Mouse (Mus musculus) mouse trophoblast stem cell (cell line): ENCODE data around the gene Foxp4.

Source experiments
- in situ Hi-C, 2 experiments: fragments of 300-500 bp; cut with MseI, MboI; formaldehyde crosslinking; loops; 2 replicates in 1 of 2; 3 replicates in 1 of 2; pipeline ENCODE4 v1.15.1; 2025

The Foxp4 gene

GRCm38 (mm10) chr17:47924383-47925339 lies at the start of gene Foxp4:
Gene Foxp4 (minus strand): TSS chr17:47924645.
- in situ Hi-C loops = no loop called here

- in situ Hi-C loops = no loop called here
These were observed 49.4 kb upstream of the Foxp4 start for GRCm38 (mm10) chr17:47973563-47974472.

GRCm38 (mm10) chr17:47965885-47966505 lies 41.5 kb upstream of the Foxp4 start:
- in situ Hi-C loops = no loop called here

DNA sequence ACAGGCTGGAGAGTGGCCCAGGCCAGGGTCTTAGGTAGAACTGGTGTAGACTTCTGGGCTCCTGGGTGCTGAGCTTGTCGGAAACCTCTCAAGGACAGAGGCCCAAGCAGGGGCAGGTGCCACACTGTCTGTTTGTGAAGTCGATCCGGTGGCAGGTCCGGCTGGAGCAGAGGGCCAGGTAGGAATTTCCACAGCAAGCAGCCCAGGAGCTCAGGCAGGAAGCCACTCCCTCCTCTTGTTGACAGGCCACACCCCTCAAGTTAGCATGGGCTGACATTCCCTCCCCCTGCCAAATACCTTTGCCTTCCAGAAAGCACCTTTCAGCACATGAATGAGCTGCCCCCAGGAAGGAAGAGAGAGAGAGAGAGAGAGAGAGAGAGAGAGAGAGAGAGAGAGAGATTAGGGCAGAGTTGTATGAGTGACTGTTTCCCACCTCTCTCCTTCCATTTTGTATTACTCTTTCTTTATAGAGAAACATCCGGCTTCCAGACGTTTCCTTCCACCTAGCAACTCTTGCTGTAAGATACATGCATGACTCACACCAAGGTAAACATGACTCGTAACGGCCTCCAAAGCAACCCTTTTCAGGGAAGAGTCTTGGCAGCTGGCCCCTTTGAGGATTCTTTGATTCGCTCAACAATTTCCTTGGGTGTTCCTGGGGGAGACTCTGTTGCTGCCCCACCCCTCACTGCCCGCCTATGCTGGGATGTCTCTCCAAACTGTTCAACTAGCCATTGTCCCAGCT lies 33.8 kb upstream of the Foxp4 start:
- in situ Hi-C loops = no loop called here

DNA sequence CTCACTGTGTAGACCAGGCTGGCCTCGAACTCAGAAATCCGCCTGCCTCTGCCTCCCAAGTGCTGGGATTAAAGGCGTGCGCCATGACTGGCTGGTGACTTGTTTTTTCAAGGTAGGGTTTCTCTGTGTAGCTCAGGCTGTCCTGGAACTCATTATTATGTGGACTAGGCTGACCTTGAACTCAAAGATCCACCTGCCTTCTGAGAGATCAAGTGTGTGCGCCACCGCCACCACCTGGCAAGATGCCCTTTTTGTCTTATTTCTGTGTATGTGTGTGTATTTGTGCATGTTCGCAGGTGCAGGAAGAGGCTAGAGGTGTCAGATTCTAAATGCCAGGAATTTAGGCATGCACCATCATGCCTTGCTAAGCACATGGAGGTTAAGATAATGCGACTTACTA lies 32.0 kb upstream of the Foxp4 start:
- in situ Hi-C loops = no loop called here

DNA sequence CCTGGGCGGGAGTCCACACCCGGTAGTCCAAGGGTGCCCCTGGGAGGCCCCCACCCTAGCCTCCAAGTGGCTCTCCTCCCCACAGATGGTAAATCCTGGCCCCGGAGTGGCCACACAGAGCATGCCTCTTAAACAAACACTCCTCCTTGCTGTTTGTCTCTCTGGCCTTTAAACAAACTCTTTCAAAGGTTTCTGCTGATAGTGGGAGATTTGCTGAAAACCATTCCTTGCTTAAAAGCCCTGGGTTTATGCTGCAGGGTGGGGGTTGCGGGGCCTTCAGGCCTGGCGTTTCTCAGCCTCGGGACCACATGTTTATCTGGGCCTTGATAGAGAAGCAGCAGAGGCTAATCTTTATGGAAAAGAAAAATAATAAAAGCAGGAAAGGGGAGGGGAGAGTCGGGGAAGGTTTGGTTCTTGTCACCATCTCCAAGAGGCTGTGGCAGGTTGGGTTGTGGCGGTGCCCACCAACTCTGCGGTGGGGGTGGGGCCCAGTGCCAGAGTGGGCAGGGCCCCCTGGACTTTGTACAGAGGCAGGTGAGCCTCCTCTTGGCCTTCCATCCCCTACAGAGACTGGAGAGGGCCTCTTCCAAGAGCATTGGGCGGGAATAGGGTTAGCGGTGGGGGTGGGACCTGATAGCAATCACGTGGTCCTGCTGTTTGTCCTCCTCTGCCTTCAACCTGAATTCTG lies 30.8 kb upstream of the Foxp4 start:
- in situ Hi-C loops = no loop called here

- in situ Hi-C loops = no loop called here
These were observed 28.8 kb upstream of the Foxp4 start for GRCm38 (mm10) chr17:47953231-47953630.

GRCm38 (mm10) chr17:47952368-47953081 lies 28.1 kb upstream of the Foxp4 start:
- in situ Hi-C loops = no loop called here

GRCm38 (mm10) chr17:47951452-47951851 lies 27.0 kb upstream of the Foxp4 start:
- in situ Hi-C loops = no loop called here

DNA sequence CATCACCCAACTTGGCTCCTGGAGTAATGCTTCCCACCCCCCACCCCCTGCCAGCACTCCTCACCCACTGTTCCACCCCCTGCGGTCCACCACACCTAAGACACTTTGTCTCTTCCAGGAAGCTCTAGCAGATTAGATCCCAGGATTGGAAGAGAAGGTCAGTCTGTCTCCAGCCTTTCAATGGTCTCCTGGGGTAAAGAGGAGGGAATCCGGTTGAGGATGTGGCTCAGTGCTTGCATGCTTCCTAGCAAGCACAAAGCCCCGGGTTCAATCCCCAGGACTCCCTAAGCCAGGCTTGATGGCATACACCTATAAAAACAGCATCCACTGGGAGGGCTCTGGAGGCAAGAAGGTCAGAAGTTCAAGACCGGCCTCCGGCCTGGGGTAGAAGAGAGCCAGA lies 26.4 kb upstream of the Foxp4 start:
- in situ Hi-C loops = no loop called here

GRCm38 (mm10) chr17:47949441-47949840 lies 25.0 kb upstream of the Foxp4 start:
- in situ Hi-C loops = no loop called here

DNA sequence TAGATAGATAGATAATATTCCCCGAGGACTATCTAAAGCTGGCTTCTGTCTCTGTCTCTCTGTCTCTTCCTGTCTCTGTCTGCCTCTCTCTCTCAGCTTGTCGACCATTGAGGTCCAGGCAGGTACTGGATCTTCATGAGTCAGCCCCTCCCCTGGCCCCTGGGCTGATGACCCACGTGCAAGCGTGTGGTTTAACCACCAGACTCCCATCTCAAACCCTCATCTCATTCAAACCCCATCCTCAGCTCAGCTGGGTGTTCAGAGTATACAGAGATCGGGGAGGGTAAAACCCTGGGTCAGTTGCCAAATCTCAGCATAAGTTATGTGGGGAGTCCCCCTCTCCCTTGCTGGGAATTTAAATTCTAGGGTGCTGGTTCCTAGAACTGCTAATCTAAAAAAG lies 24.3 kb upstream of the Foxp4 start:
- in situ Hi-C loops = no loop called here

DNA sequence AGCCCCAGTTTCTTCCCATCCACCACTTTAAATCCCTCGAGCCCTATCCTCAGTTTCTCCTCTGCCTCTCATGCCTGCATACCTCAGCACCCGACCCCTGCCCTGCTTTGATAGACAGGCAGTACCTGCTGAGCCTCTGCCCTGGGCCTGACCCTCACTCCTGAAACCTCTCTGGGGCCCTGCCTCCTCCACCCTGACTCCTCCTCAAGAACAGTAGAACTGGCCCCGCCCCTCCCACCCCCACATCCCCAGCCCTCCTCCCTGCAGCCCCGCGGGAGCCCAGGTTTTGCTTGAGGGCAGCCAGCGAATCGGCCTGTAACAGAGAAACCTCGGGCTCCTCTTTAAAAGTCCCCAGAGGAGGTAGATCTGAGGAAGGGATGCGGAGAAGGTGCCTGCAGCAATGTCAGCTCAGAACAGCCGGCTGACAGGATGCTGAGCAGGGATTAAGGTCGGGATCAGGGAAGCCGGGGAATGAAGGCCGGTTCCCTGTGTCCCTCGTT lies 22.5 kb upstream of the Foxp4 start:
- in situ Hi-C loops = no loop called here

DNA sequence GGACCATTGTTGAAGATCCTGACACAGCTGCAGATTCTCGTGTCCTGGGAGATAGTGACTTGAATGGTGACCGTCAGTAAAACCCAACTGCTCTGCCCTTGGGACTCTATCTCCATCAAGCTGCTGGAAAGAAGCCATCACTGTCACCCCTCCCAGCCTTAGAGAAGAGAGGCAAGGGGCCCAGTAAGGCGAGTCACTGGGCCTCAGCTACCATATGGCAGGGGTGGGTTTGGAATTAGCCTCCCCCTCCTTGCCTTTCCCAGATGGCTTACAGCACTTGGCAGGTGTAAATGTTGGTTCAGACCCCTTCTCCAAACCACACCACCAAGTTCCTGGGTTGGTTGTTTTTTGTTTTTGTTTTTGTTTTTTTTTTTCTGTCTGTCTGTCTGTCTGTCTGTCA lies 21.7 kb upstream of the Foxp4 start:
- in situ Hi-C loops = no loop called here

DNA sequence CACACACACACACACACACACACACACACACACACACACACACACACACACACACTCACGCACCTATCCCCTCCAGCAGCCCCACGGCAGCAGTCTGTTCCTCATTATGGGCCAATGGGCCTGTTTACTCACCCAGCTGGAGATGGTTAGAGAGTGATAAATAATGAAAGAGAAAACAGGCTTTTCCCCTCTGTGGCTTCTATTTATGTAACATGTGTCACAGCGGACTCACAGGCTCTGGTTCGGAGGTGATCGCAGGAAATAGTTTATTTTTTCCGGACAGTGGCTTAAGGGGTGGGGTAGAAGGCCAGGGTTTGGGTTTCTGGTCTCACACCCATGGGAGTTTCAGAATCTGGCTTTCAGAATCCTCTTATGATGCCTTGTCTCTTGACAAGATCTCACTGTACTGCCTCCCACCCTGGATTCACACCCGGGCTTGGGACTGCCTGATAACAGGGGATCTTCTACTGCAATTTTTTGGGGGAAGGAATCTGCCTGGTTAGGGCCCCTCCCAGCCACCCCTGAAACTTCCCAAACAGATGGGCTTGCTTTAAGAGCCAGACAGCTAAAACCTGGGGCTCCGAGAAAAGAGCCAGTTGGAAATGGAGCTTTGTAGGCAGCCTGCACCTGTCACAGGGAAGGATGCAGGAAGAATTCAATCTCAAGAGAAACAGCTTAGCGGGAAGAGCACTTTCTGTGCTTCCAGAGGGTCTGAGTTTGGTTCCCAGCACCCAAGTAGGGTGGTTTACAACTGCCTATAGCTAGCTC lies 18.8 kb upstream of the Foxp4 start:
- in situ Hi-C loops = no loop called here

DNA sequence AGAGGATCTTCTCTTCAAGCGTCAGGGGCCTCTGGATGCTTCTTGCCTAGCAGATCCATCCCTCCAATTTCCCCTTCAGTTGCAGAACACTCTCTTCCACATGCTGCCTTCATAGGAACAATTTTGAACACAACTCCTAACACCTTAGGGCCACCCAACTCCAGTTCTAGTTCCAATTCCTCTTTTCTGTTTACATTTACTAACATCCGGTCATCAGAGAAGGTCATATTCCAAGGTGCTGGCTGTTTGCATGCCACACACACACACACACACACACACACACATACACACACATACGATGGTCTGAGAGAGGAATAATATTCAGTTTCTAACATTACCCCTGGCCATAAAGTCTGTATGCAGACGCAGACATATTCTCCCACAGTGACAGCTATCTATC lies 17.6 kb upstream of the Foxp4 start:
- in situ Hi-C loops = no loop called here

DNA sequence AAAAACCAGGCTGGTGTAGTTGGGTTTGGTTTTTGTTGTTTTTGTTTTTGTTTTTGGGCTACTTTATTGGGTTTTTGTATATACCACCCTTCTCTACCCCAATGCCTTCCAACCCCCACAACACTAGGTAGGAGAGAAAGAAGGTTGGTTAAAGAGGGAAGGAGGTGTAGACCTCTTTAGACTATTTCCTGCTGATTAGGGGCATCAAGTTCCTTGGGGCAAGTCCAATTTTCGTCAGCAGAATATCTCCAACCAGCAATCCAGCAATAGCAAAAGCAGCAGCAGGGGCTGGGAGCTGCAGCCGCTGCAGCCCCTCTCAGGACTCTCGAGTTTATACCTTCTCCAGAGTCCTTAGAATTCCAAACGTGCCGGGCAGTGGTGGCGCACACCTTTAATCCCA lies 14.4 kb upstream of the Foxp4 start:
- in situ Hi-C loops = no loop called here

DNA sequence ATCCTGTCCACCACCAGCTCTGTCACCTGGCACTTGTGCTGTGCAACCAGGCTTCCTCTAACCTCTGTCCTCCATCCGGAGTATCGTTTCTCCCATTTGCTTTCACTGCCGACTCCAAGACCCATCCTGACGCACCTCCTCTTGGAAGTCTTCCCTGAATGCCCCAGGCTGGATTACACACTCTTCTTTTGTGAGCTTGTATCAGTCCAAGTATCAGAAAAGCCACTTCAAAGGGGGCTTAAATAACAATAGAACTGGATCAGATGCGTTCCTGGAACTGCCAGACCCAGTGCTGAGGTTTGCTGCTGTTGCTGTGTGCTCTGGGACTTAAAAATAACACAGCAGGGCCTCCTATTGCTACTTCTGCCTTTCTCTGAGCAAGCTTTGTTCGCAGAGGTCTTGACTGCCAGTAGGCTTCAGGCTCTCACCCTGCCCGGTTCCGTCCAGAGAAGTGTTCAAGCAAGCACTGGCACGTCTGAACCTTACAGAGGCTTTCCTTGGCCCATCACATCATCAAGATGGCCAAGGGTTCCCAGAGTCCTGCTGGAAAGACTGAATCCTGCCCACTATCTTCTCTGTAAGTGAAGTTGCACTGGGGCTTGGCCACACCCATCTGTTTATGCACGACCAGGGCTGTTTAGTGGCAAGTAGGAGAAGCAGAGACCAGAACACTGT lies 13.6 kb upstream of the Foxp4 start:
- in situ Hi-C loops = no loop called here

- in situ Hi-C loops = no loop called here
These were observed 12.1 kb upstream of the Foxp4 start for GRCm38 (mm10) chr17:47936591-47936990.
